Mouse (Mus musculus) small intestine, adult 2 months (tissue): ENCODE data around the gene Gper1.
"Not testable (repeated sequence)": the region's sequence is repeated elsewhere in the genome, so short reads cannot be mapped to it uniquely, and the experiment has no call there.

Source experiments
- CTCF ChIP-seq: fragments of 200-500 bp; IDR thresholded peaks from 2 replicates; pipeline ENCODE4 v1.5.1; 2012; ENCODE audit warnings: low read depth, mild to moderate bottlenecking, control low read depth, inconsistent platforms, low read length, moderate library complexity, mixed read lengths; ENCODE audit not compliant: insufficient replicate concordance, insufficient read length; ENCODE audit errors: extremely low read depth
- POLR2A ChIP-seq: fragments of 200-500 bp; IDR thresholded peaks from 2 replicates; pipeline ENCODE4 v1.6.1; 2012; ENCODE audit warnings: low read depth, mild to moderate bottlenecking, control low read depth, inconsistent platforms, low read length, moderate library complexity

DNA sequence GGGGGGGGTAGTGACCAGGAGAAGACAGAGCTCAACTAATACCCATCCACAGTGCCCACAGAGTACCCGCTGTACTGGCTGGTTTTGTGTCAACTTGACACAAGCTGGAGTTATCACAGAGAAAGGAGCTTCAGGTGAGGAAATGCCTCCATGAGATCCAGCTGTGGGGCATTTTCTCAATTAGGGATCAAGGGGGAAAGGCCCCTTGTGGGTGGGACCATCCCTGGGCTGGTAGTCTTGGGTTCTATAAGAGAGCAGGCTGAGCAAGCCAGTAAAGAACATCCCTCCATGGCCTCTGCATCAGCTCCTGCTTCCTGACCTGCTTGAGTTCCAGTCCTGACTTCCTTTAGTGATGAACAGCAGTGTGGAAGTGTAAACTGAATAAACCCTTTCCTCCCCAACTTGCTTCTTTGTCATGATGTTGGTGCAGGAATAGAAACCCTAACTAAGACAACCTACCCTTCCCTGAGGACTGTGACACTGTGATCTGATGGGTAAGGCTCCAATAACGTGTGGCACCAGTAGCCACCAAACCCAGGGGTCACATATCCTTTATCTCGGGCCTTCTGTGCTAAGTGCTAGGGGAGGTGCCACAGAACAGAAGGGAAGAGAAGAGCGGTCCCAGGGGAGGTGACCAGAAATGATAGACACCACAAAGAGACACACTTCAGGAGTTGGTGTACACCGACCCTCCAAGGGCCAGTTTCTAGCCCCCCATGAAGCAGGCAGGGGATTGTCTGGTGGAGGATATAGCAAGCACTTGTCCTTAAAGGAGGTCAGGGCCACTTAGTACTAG, 32.4 kb upstream of the Gper1 start:
- TF ChIP-seq POLR2A, CTCF: not testable (repeated sequence)
